Mouse (Mus musculus) G1E (cell line): ENCODE results near the gene Fuca1.

Experiments
- CTCF ChIP-seq: IDR thresholded peaks from 2 replicates; pipeline ENCODE4 v1.5.1; 2012; ENCODE audit warnings: low read depth, low read length, inconsistent platforms, mixed read lengths
- GATA1 ChIP-seq: IDR thresholded peaks from 2 replicates; pipeline ENCODE4 v1.6.1; 2012; ENCODE audit warnings: borderline replicate concordance, low read length, inconsistent platforms, mixed read lengths
- GATA2 ChIP-seq: IDR thresholded peaks from 2 replicates; pipeline ENCODE4 v1.6.1; 2012; ENCODE audit warnings: low read depth, low read length, inconsistent platforms, borderline replicate concordance
- POLR2AphosphoS5 ChIP-seq: IDR thresholded peaks from 2 replicates; pipeline ENCODE4 v1.6.1; 2012; ENCODE audit warnings: low read depth, low read length, inconsistent platforms; ENCODE audit not compliant: insufficient replicate concordance
- TAL1 ChIP-seq: conservative IDR thresholded peaks from 2 replicates; pipeline ENCODE4 v1.6.1; 2012; ENCODE audit warnings: low read depth, low read length, inconsistent platforms, mixed read lengths

DNA sequence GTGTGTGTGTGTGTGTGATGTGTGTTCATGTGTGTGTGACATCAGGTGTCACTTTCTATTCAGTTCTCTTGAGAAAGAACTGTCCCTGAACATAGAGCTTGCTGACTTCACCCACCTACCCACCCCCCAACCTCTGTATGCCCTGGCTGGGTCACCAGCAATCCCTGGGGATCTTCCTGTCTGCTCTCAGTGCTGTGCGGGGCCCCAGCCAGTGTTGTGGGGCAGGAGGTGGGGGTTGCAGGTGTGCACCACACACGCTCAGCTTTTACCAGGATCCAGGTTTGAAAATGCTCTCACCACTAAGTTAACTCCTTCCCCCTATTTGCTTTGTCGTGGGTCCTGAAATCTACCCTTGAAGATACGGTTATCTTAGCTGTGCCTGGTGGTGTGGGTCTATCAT lies 34.4 kb upstream of the Fuca1 start:
- TF ChIP-seq CTCF (no peak), GATA1 (no peak), POLR2AphosphoS5 (no peak), TAL1 (no peak), GATA2 (no peak)
